Mouse (Mus musculus): ENCODE measurements at regions not wholly inside any gene's neighbourhood (a gene's known extent, or its start where the extent isn't known, plus 50 kb on each side); places are given as distances from the start of the nearest gene placed in this dataset.

DNA sequence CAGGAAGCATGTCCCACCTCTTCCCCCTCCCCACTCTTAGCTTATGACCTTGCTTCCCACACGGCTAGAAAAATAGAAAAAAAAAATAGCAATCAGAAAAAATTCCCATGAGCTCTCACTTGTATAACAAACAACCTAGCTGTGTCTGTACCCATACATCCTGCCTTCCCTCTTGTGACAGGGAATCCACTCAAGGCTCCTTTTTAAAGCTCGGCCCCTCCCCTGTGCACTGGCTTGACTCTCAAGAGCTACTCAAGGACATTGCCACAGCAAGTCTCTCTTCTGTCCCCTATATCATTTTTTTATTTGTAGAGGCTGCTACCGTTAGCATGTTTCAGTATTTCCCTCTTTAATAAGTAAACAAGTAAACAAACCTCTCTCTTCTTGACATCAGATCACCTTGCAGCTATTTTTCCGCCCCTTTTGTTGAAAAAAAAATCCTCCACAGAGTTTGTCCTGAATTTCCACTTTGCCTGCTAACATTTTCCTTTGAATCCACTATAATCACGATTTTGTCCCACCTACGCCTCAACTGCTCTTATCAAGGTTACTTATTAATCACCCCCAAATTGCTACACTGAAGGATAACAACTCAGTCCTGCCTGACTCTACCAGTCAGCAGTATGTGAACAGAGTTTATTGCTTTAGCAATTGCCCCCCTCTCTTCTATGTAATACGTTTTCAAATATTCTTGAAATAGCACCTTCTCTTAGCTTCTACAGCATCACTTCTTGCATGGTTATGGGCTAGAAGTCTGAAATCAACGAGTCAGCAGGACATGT, 61.8 kb upstream of the Gm6657 start:
- TF ChIP-seq GATA1 (IDR thresholded peaks at IDR 0.05; ENCODE audit: borderline replicate concordance, low read length) (no peak), FLI1 (IDR thresholded peaks at IDR 0.05; ENCODE audit: low read length) (no peak)

Data from megakaryocyte, embryonic 14.5 days (primary cell).